Mouse (Mus musculus) midbrain, postnatal 0 days (tissue): ENCODE data around the gene Efcab8. TPM values are rescaled to one million over a fixed set of nuclear protein-coding genes. Genes with fewer than 3 reads are reported as not detected.

Experiments used
- ATAC-seq: fragments of 200-750 bp; cut with Nextera tagmentation; 2 replicates; pipeline ENCODE4 v1.8.0; 2017; ENCODE audit warnings: moderate number of reproducible peaks, mild to moderate bottlenecking, moderate TSS enrichment, moderate library complexity; ENCODE audit not compliant: low FRiP score
- DNase-seq: peaks from one replicate; pipeline ENCODE4 v3.0.0-alpha.2; 2015; ENCODE audit warnings: low spot score
- H3K27ac ChIP-seq: fragments of 300-500 bp; sonication (generic); 2 replicates; pipeline ENCODE4 v1.5.1; 2014; ENCODE audit warnings: low read depth, mild to moderate bottlenecking, low read length, mixed read lengths
- H3K27me3 ChIP-seq: fragments of 300-500 bp; sonication (generic); 2 replicates; pipeline ENCODE4 v1.6.1; 2014; ENCODE audit warnings: low read length, control low read depth, mixed read lengths; ENCODE audit not compliant: insufficient read depth
- H3K36me3 ChIP-seq: fragments of 300-500 bp; sonication (generic); 2 replicates; pipeline ENCODE4 v1.6.1; 2014; ENCODE audit warnings: low read length, control low read depth, mixed read lengths; ENCODE audit not compliant: insufficient read depth
- H3K4me1 ChIP-seq: fragments of 300-500 bp; sonication (generic); 2 replicates; pipeline ENCODE4 v1.6.1; 2014; ENCODE audit warnings: mild to moderate bottlenecking, control low read depth, antibody characterized with exemption, low read length, mixed read lengths; ENCODE audit not compliant: insufficient read depth
- H3K4me2 ChIP-seq: fragments of 300-500 bp; sonication (generic); 2 replicates; pipeline ENCODE4 v1.6.1; 2014; ENCODE audit warnings: low read depth, mild to moderate bottlenecking, low read length, mixed read lengths; ENCODE audit not compliant: poor library complexity, severe bottlenecking
- H3K4me3 ChIP-seq: fragments of 300-500 bp; sonication (generic); 2 replicates; pipeline ENCODE4 v1.5.1; 2014; ENCODE audit warnings: low read depth, mild to moderate bottlenecking, low read length, moderate library complexity
- H3K9ac ChIP-seq: fragments of 300-500 bp; sonication (generic); replicated peaks from 2 replicates; pipeline ENCODE4 v1.6.1; 2014; ENCODE audit warnings: mild to moderate bottlenecking, low read length, moderate library complexity, mixed read lengths; ENCODE audit not compliant: poor library complexity, severe bottlenecking
- H3K9me3 ChIP-seq: fragments of 300-500 bp; sonication (generic); 2 replicates; pipeline ENCODE4 v1.6.1; 2016; ENCODE audit warnings: low read length, control low read depth
- CTCF ChIP-seq: IDR thresholded peaks from 2 replicates; pipeline ENCODE4 v1.5.1; 2016; ENCODE audit warnings: antibody characterized with exemption, mild to moderate bottlenecking
- WGBS: fragments of 180-500 bp; shearing (Covaris S2); extraction: QIAGEN DNeasy Blood & Tissue Kit; methylation state at CpG from one replicate; pipeline ENCODE4 v1.1.7; 2014; 5-methylcytosine and 5-hydroxymethylcytosine counted together
- polyA plus RNA-seq: library from polyadenylated mRNA; unstranded; fragments of >200 nt; fragmentation: Nextera tagmentation; extraction: Ambion mirVana; gene quantifications from 2 replicates; pipeline ENCODE4 v1.2.1, GENCODE M21; 2015
- total RNA-seq: library from RNA; depleted of rRNA; stranded (reverse); fragments of >200 nt; gene quantifications from 2 replicates; pipeline ENCODE4 v1.2.3, GENCODE M21; 2014; rRNA removed

The Efcab8 gene
- total RNA-seq, result 0.24 TPM in 1 of 2 replicates, not detected in the other
- not detected in 2 replicates for polyA plus RNA-seq

GRCm38 (mm10) chr2:153779394-153779981 is at the start of gene Efcab8:
Gene Efcab8, plus strand, starts transcription at chr2:153779931.
- DNase-seq (no peak), ATAC-seq (no peak)
- Histone ChIP-seq H3K4me1 (no peaks in the 10 kb centered on the region), H3K27ac (no peak within 1 kb of the TSS), H3K4me2 (peak within 1 kb of the TSS; percentile 55), H3K36me3 (no peaks in the 10 kb centered on the region), H3K9me3 (no peaks in the 10 kb centered on the region), H3K27me3 (no peaks in the 10 kb centered on the region), H3K9ac (no peak within 1 kb of the TSS), H3K4me3 (peak within 1 kb of the TSS; percentile 29; the same call in 1 of the 2 replicates)
- TF ChIP-seq CTCF, result no peak
- 51% methylated on average over 12 of the region's 12 CpGs for WGBS

- no peak overlapping the region for H3K4me2 ChIP-seq
- H3K27me3 ChIP-seq, result no peaks in the 10 kb centered on the region
- H3K4me3 ChIP-seq, result no peak overlapping the region
- H3K9ac ChIP-seq, result no peak overlapping the region
- no peaks in the 10 kb centered on the region for H3K36me3 ChIP-seq
- DNase-seq (no peak), ATAC-seq (no peak)
- no peak for TF ChIP-seq CTCF
- H3K4me1 ChIP-seq, result no peaks in the 10 kb centered on the region
- H3K27ac ChIP-seq, result no peak overlapping the region
- no peaks in the 10 kb centered on the region for H3K9me3 ChIP-seq
- WGBS, result 79% methylated on average over 4 of the region's 4 CpGs
Observed at GRCm38 (mm10) chr2:153734033-153734432, 45.7 kb upstream of the Efcab8 start.

- 10% methylated on average over 55 of the region's 58 CpGs for WGBS
Observed at GRCm38 (mm10) chr2:153740500-153741436, 39.0 kb upstream of the Efcab8 start, which contains the start of gene Mapre1. Gene Mapre1, plus strand, starts transcription at chr2:153741274.

GRCm38 (mm10) chr2:153741437-153742065 is 38.2 kb upstream of the Efcab8 start:
- Histone ChIP-seq H3K27ac (peak overlapping the region; percentile 97), H3K9me3 (no peaks in the 10 kb centered on the region), H3K4me3 (peak overlapping the region; percentile 71), H3K27me3 (no peaks in the 10 kb centered on the region), H3K36me3 (0 out of 2 replicates have a peak, but pooled peaks cover under 1% of the 10 kb centered on the region), H3K4me2 (peak overlapping the region; percentile 78), H3K9ac (peak overlapping the region; percentile 96), H3K4me1 (peaks cover 9% of the 10 kb centered on the region)
- TF ChIP-seq CTCF, result no peak
- WGBS, result under 1% methylated on average over 52 of the region's 56 CpGs
- ATAC-seq (peak; percentile 88), DNase-seq (peak; percentile 71)

More at GRCm38 (mm10) chr2:153740500-153741436, 39.0 kb upstream of the Efcab8 start, which contains the start of gene Mapre1:
- peak; percentile 97 for ATAC-seq
- peak within 1 kb of the TSS; percentile 71 for H3K4me3 ChIP-seq
- H3K4me1 ChIP-seq, result peaks cover 9% of the 10 kb centered on the region
- H3K9ac ChIP-seq, result peak within 1 kb of the TSS; percentile 96
- H3K27ac ChIP-seq, result peak within 1 kb of the TSS; percentile 97
- no peaks in the 10 kb centered on the region for H3K27me3 ChIP-seq
- DNase-seq, result peak; percentile 100
- H3K9me3 ChIP-seq, result no peaks in the 10 kb centered on the region
- H3K4me2 ChIP-seq, result peak within 1 kb of the TSS; percentile 78
- TF ChIP-seq CTCF, result no peak
- no peaks in the 10 kb centered on the region for H3K36me3 ChIP-seq

GRCm38 (mm10) chr2:153747994-153748393 is 31.7 kb upstream of the Efcab8 start:
- DNase-seq (no peak), ATAC-seq (no peak)
- H3K4me2 ChIP-seq, result no peak overlapping the region
- peaks cover 8% of the 10 kb centered on the region for H3K36me3 ChIP-seq
- TF ChIP-seq CTCF, result no peak
- no peak overlapping the region for H3K9ac ChIP-seq
- peaks cover 2% of the 10 kb centered on the region for H3K4me1 ChIP-seq
- no peak overlapping the region for H3K27ac ChIP-seq
- no peaks in the 10 kb centered on the region for H3K9me3 ChIP-seq
- no peaks in the 10 kb centered on the region for H3K27me3 ChIP-seq
- H3K4me3 ChIP-seq, result no peak overlapping the region
